Mouse (Mus musculus) ovary, postnatal 14 days (tissue): ENCODE data around the gene Llgl1.

Experiments
- DNase-seq: peaks from one replicate; pipeline ENCODE4 v3.0.0; 2022; ENCODE audit warnings: low spot score

The Llgl1 gene

DNA sequence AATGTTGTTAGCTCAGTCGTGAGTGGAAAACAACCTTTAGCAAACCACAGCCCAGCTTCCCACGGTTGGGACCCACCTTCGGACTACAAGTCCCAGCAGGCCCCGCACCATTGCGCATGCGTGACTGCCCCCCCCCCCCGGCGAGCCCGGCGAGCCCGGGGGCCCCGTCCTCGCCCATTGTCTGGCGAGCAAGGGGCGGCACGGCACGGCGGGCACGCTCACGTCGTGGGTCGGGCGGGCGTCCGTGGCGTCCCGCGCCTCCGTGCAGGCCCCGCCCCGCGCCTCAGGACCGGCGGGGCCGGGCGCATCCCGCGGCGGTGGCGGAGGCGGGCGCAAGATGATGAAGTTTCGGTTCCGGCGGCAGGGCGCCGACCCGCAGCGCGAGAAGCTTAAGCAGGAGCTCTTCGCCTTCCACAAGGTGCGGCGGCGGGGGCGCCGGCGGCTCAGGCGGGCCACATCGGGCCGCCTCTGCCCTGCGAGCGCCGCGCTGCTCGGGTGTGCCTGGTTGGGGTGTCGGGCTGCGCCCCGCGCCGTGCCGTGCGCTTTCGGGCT is at the start of gene Llgl1:
Gene Llgl1, plus strand, starts transcription at position 200 of the 552 bp plus-strand sequence.
- DNase-seq, result peak; percentile 67

GRCm38 (mm10) chr11:60696165-60696564 is 3.4 kb upstream of the Llgl1 start:
- no peak for DNase-seq

DNA sequence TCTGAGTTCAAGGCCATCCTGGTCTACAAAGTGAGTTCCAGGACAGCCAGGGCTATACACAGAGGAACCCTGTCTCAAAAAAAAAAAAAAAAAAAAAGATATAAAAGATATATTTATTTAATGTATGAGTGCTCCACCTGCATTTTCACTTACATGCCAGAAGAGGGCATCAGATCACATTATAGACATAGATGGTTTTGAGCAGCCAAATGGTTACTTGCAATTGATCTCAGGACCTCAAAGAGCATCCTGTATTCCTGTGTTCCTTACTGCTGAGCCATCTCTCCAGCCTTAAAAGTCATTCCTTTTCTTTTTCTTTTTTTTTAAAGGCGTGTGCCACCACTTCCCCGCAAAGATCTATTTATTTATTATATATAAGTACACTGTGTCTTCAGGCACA is 2.0 kb upstream of the Llgl1 start:
- DNase-seq, result no peak

DNA sequence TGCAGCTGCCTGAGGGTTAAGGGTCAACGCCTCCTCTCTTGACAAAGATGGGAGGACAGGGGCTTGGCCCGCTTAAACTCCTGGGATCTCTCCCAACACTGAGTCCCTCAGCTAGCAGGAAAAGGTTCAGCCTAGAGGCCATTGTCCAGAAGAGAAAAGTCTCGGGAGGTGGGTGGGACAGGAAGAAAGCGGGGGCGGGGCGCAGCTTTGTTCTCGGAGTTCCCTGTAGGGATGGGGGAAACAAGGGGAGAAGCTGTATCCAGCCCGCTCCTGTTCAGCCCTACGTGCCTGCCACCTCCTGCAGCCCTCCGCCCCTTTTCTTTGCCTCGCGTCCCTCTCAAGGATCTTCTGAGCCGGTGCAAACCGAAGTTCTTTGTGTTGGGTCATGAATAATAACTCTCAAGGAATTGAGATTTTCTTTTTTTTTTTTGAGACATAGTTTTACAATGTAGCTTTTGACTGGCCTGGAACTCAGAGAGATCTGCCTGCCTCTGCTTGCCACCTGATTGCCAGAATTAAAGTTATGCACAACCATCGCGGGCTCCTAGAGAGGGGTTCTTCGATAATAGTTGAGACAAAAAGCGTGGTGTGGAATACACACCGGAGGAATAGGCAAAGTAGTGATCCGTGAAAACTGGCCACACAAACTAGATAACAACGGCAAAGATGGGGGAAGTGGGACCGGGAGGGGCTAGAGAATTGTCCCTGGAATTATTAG is 558 bp upstream of the Llgl1 start:
- DNase-seq, result peak; percentile 63

DNA sequence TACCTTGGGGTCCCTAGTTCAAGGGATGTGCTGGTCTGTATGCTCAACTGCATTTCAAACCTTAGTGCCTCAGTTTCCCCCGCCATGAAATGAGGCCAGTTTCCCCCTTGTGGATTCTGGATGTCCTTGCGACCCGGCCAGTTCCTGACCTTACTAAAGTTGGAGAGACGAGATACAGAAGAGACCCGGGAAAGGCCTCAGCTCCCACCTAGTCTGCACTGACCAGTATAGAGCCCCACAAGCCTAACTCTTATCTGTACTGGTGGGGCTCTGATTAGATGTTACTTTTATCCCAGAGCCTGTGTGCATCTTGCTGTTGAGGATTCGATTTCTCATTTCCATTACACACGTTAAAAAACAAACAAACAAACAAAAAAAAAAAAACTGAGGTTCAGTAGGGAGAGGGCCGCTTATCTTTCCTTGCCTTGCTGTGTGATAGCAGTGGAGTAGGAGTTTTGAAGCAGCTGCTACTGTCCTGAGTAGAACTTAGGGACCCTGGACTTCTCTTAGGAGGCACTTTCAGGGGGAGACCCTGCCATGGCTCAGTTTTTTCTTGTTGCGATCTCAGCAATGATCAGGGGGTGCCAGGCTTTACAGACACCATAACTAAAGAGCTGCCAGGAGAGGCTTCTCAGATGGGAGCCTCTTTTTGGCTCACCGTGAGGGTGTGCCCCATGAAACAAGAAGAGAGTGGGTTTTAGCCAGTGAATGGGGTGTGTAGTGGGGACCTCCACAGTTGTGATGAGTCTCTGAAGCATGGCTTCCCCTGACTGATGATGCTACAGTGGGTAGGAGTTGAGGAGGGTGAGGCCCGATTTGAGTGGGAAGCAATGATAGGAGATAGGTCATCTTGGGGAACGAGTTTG is 1.0 kb downstream of the Llgl1 start:
- no peak for DNase-seq

GRCm38 (mm10) chr11:60701611-60702010 is 2.1 kb downstream of the Llgl1 start:
- DNase-seq, result no peak

DNA sequence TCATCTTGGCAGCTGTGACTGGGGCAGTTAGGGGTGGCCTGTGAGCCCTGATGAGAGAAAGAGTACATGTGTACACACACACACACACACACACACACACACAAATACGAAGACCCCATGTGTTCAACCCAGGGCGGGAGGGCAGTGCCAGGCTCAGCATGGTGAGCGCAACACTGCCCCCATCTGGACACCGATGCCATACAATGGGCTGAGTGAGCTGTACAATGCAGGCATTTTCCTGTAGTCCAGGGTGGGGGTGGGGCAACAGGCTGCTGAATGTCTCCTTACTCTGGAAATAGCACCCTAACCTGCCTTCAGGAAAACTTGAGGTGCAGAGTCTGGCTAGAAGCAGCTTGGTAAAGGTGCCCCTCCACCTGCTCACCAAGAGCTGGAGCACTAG is 3.6 kb downstream of the Llgl1 start:
- DNase-seq, result peak; percentile 51

GRCm38 (mm10) chr11:60704023-60704880 is 4.7 kb downstream of the Llgl1 start:
- DNase-seq, result no peak

- no peak for DNase-seq
These were observed 5.7 kb downstream of the Llgl1 start for GRCm38 (mm10) chr11:60705255-60705654.

- DNase-seq, result no peak
These were observed 6.6 kb downstream of the Llgl1 start for GRCm38 (mm10) chr11:60706076-60706475.

GRCm38 (mm10) chr11:60706696-60707480 is 7.4 kb downstream of the Llgl1 start:
- no peak for DNase-seq

- DNase-seq, result peak; percentile 61
These were observed 8.1 kb downstream of the Llgl1 start for GRCm38 (mm10) chr11:60707672-60708071.

GRCm38 (mm10) chr11:60708631-60709030 is 9.1 kb downstream of the Llgl1 start:
- DNase-seq, result no peak

- no peak for DNase-seq
These were observed 10.2 kb downstream of the Llgl1 start for GRCm38 (mm10) chr11:60709481-60710465.

- DNase-seq, result no peak
These were observed 11.7 kb downstream of the Llgl1 start for GRCm38 (mm10) chr11:60711218-60711617.

GRCm38 (mm10) chr11:60712040-60712439 is 12.5 kb downstream of the Llgl1 start:
- no peak for DNase-seq

DNA sequence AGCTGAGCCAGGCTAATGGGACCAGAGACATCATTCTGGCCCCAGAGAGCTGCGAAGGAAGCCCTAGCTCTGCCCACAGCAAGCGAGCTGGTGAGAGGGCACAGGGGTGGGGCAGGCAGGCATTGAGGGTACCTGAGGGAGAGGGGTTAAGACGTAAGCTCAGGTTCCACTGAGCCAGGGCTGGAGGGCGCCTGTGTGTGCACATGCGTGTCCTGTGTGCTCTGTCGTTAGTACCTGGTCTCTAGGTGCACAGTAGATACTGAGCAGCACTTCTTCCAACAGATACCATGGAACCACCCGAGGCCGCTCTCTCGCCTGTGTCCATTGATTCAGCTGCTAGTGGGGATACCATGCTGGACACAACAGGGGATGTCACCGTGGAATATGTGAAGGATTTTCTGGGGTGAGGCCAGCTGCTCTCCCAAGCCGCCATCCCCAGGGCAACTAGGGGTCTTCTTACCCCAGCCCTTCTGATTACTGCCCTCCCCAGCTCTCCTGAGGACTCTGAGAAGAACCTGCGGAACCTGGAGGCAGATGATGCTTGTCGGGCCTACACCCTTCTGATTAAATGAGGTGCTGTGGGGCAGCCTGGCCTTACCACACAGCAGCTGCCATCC is 13.2 kb downstream of the Llgl1 start:
- no peak for DNase-seq

DNA sequence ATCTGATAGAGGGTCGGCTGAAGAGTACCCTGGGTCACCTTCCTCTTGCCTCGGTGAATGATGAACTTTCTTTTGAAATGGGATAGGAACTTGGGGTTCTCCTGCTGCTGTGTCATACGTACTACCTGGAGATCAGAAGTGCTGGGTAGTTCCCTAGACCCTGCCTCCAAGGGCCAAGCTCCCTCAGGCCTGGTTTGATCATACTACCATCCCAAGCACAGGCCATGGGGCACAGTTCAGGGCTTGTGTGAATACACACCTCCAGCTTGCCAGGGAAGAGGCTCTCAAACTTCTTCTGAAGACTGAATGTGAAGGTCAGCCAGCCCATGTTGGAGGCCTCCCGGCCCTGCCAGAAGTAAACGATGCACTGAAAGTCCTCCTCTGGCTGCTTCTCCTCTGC is 16.3 kb downstream of the Llgl1 start:
- DNase-seq, result no peak

- DNase-seq, result no peak
These were observed 19.7 kb downstream of the Llgl1 start for GRCm38 (mm10) chr11:60719263-60719662.
